Mouse (Mus musculus) mouse trophoblast stem cell (cell line): ENCODE results near the gene Catsperb.
"Not testable (repeated sequence)": the region's sequence is repeated elsewhere in the genome, so short reads cannot be mapped to it uniquely, and the experiment has no call there.

Experiments used
- in situ Hi-C, 2 experiments: fragments of 300-500 bp; cut with MseI, MboI; formaldehyde crosslinking; loops; 2 replicates in 1 of 2; 3 replicates in 1 of 2; pipeline ENCODE4 v1.15.1; 2025

The Catsperb gene

GRCm38 (mm10) chr12:101404353-101404752 is at the start of gene Catsperb:
TSS of gene Catsperb (plus strand) at chr12:101404653.
- in situ Hi-C loops: not testable (repeated sequence)

GRCm38 (mm10) chr12:101361468-101361867 is 43.0 kb upstream of the Catsperb start:
- in situ Hi-C loops: not testable (repeated sequence)

- in situ Hi-C loops: not testable (repeated sequence)
These were observed 23.0 kb upstream of the Catsperb start for GRCm38 (mm10) chr12:101381460-101381859.

- in situ Hi-C loops: no loop called here
These were observed 21.7 kb downstream of the Catsperb start for GRCm38 (mm10) chr12:101426131-101426530.

GRCm38 (mm10) chr12:101462051-101462450 is 57.6 kb downstream of the Catsperb start:
- in situ Hi-C loops: no loop called here

- in situ Hi-C loops: no loop called here
These were observed 79.1 kb downstream of the Catsperb start for GRCm38 (mm10) chr12:101483571-101483970.

GRCm38 (mm10) chr12:101511326-101511725 is 106.9 kb downstream of the Catsperb start:
- in situ Hi-C loops: not testable (repeated sequence)

GRCm38 (mm10) chr12:101606622-101607021 is 202.2 kb downstream of the Catsperb start:
- in situ Hi-C loops: loop anchor here in 1 of 2 experiments (10.0 kb wide), 1 partner anchor 482 kb away; no protein-coding TSS in a partner anchor

- in situ Hi-C loops: no loop called here
These were observed 228.7 kb downstream of the Catsperb start for GRCm38 (mm10) chr12:101633137-101633536.

GRCm38 (mm10) chr12:101667502-101667901 is 263.0 kb downstream of the Catsperb start:
- in situ Hi-C loops: no loop called here
